Mouse (Mus musculus) adrenal gland, postnatal 25 days (tissue): ENCODE measurements at regions not wholly inside any gene's neighbourhood (a gene's known extent, or its start where the extent isn't known, plus 50 kb on each side); places are given as distances from the start of the nearest gene placed in this dataset.
"Not testable (repeated sequence)": the region's sequence is repeated elsewhere in the genome, so short reads cannot be mapped to it uniquely, and the experiment has no call there.

Source experiments
- DNase-seq: peaks from one replicate; pipeline ENCODE4 v3.0.0; 2021; ENCODE audit warnings: mixed read lengths

- DNase-seq = peak; percentile 87
Observed at GRCm38 (mm10) chr17:47271979-47272677, 96.6 kb upstream of the Mrps10 start.

GRCm38 (mm10) chr17:47269053-47269891 lies 99.4 kb upstream of the Mrps10 start:
- DNase-seq = no peak

- no peak for DNase-seq
Observed at GRCm38 (mm10) chr17:47267843-47268242, 100.8 kb upstream of the Mrps10 start.

- DNase-seq = no peak
Observed at GRCm38 (mm10) chr17:47267076-47267475, 101.6 kb upstream of the Mrps10 start.

- no peak for DNase-seq
Observed at GRCm38 (mm10) chr17:47266335-47266734, 102.4 kb upstream of the Mrps10 start.

GRCm38 (mm10) chr17:47262986-47263385 lies 105.7 kb upstream of the Mrps10 start:
- DNase-seq = no peak

GRCm38 (mm10) chr17:47262141-47262540 lies 106.5 kb upstream of the Mrps10 start:
- no peak for DNase-seq

- DNase-seq = no peak
Observed at GRCm38 (mm10) chr17:47260976-47261375, 107.7 kb upstream of the Mrps10 start.

GRCm38 (mm10) chr17:47258296-47258695 lies 110.4 kb upstream of the Mrps10 start:
- no peak for DNase-seq

- no peak for DNase-seq
Observed at GRCm38 (mm10) chr17:47255209-47255608, 113.5 kb upstream of the Mrps10 start.

- DNase-seq = no peak
Observed at GRCm38 (mm10) chr17:47254026-47254425, 114.7 kb upstream of the Mrps10 start.

GRCm38 (mm10) chr17:47250001-47250400 lies 118.7 kb upstream of the Mrps10 start:
- DNase-seq = no peak

- DNase-seq = no peak
Observed at GRCm38 (mm10) chr17:47249176-47249575, 119.5 kb upstream of the Mrps10 start.

GRCm38 (mm10) chr17:47248053-47248452 lies 120.6 kb upstream of the Mrps10 start:
- no peak for DNase-seq

- no peak for DNase-seq
Observed at GRCm38 (mm10) chr17:47247516-47247915, 121.2 kb upstream of the Mrps10 start.

- no peak for DNase-seq
Observed at GRCm38 (mm10) chr17:47246605-47247004, 122.1 kb upstream of the Mrps10 start.

- no peak for DNase-seq
Observed at GRCm38 (mm10) chr17:47245635-47246034, 123.1 kb upstream of the Mrps10 start.

- DNase-seq = no peak
Observed at GRCm38 (mm10) chr17:47239086-47239485, 129.6 kb upstream of the Mrps10 start.

- not testable (repeated sequence) for DNase-seq
Observed at GRCm38 (mm10) chr17:47237881-47238280, 130.8 kb upstream of the Mrps10 start.

- no peak for DNase-seq
Observed at GRCm38 (mm10) chr17:47234343-47234742, 134.3 kb upstream of the Mrps10 start.

GRCm38 (mm10) chr17:47233003-47233678 lies 135.5 kb upstream of the Mrps10 start:
- no peak for DNase-seq

- DNase-seq = no peak
Observed at GRCm38 (mm10) chr17:47230715-47231114, 138.0 kb upstream of the Mrps10 start.

- no peak for DNase-seq
Observed at GRCm38 (mm10) chr17:47226391-47226790, 142.3 kb upstream of the Mrps10 start.
